Mouse (Mus musculus): Measurements from ENCODE around the gene Homez.

DNA sequence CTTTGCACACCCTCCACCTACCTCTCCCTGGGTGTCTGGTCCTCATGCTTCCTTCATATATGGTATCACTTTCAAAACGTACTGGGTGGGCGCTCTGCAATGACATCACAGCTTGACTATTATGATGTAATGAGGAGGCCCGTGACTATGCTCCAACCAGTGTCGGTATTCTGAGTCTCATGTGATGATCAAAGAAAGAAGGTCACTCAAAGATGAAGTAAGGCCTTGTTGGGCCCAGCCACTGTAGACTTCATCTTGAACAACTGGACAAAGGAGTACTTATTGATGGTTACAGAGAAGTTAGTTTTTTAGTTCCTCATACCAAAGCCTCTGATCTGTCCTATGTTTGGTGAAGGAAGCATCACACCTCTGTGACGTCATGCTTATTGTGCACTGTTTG, at the start of gene Homez:
- TF ChIP-seq CTCF (IDR thresholded peaks at IDR 0.05; ENCODE audit: low read depth) (no peak), EP300 (IDR thresholded peaks at IDR 0.05; ENCODE audit: low read depth) (no peak)
